Mouse (Mus musculus) hindbrain, postnatal 0 days (tissue): ENCODE data around the gene Tbl3. TPM values are rescaled to one million over a fixed set of nuclear protein-coding genes. Genes with fewer than 3 reads are reported as not detected.

Experiments used
- ATAC-seq: fragments of 200-750 bp; cut with Nextera tagmentation; 2 replicates; pipeline ENCODE4 v1.8.0; 2017; ENCODE audit warnings: mild to moderate bottlenecking, moderate TSS enrichment, moderate library complexity
- DNase-seq: peaks from one replicate; pipeline ENCODE4 v3.0.0-alpha.2; 2015; ENCODE audit warnings: low spot score
- H3K27ac ChIP-seq: fragments of 300-500 bp; sonication (generic); 2 replicates; pipeline ENCODE4 v1.5.1; 2014; ENCODE audit warnings: mild to moderate bottlenecking
- H3K27me3 ChIP-seq: fragments of 300-500 bp; sonication (generic); 2 replicates; pipeline ENCODE4 v1.6.1; 2014; ENCODE audit warnings: low read length, mixed read lengths; ENCODE audit not compliant: insufficient read depth
- H3K36me3 ChIP-seq: fragments of 300-500 bp; sonication (generic); 2 replicates; pipeline ENCODE4 v1.6.1; 2014; ENCODE audit warnings: low read length, mixed read lengths; ENCODE audit not compliant: insufficient read depth
- H3K4me1 ChIP-seq: fragments of 300-500 bp; sonication (generic); 2 replicates; pipeline ENCODE4 v1.6.1; 2014; ENCODE audit warnings: antibody characterized with exemption, low read length, mixed read lengths; ENCODE audit not compliant: insufficient read depth
- H3K4me2 ChIP-seq: fragments of 300-500 bp; sonication (generic); 2 replicates; pipeline ENCODE4 v1.6.1; 2014; ENCODE audit warnings: low read depth, mild to moderate bottlenecking, low read length, moderate library complexity, mixed read lengths
- H3K4me3 ChIP-seq: fragments of 300-500 bp; sonication (generic); 2 replicates; pipeline ENCODE4 v1.5.1; 2014; ENCODE audit warnings: low read length
- H3K9ac ChIP-seq: fragments of 300-500 bp; sonication (generic); replicated peaks from 2 replicates; pipeline ENCODE4 v1.6.1; 2014; ENCODE audit warnings: mild to moderate bottlenecking, low read length, moderate library complexity, mixed read lengths
- H3K9me3 ChIP-seq: fragments of 300-500 bp; sonication (generic); 2 replicates; pipeline ENCODE4 v1.6.1; 2016; ENCODE audit warnings: low read length, mixed read lengths
- CTCF ChIP-seq: IDR thresholded peaks from 2 replicates; pipeline ENCODE4 v1.5.1; 2016; ENCODE audit warnings: antibody characterized with exemption, control low read depth, low read depth
- WGBS: fragments of 180-500 bp; shearing (Covaris S2); extraction: QIAGEN DNeasy Blood & Tissue Kit; methylation state at CpG from one replicate; pipeline ENCODE4 v1.1.7; 2014; 5-methylcytosine and 5-hydroxymethylcytosine counted together
- polyA plus RNA-seq: library from polyadenylated mRNA; unstranded; fragments of >200 nt; fragmentation: Nextera tagmentation; extraction: Ambion mirVana; gene quantifications from 2 replicates; pipeline ENCODE4 v1.2.1, GENCODE M21; 2015
- total RNA-seq: library from RNA; depleted of rRNA; stranded (reverse); fragments of >200 nt; gene quantifications from 2 replicates; pipeline ENCODE4 v1.2.3, GENCODE M21; 2014

The Tbl3 gene
- total and polyA plus RNA-seq, 2 experiments from 2014 or later: 49.2 to 53.2 TPM

DNA sequence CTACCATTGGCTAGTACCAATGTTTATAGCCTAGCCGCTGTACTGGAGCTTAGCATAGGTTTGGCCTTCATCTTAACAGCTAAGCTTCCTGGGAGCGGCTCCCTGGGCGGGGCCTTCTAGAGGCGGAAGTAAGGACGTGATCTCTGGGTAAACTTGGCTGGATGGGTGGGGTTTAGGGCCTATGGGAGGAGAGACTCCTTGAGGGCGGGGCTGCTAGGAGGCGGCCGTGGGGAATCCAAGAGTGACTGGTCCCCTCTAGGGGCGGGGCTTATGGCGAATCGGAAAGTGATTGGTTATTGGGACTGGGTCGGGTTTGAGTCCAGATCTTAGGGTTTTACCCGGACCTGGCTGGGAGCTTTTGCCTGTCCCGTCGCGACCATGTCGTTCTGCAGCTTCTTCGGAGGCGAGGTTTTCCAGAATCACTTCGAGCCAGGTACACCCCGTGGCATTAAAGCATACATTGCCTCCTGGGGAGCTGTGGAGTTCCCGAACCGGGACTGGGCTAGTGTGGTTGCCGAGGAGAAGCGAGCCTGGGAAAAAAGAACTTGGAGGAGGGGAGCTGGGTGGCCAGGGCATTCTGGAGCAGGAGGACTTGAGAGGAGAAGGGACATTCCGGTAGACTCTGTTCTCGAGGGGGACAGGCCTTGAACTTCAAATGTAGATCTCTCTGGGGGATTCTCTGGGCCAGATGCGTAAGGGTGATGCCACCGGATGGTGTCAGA lies 29.0 kb upstream of the Tbl3 start, which contains the start of gene Msrb1:
Msrb1 (plus strand) TSS at position 313 of the 722 bp plus-strand sequence.
- peak; percentile 95 for DNase-seq
- Histone ChIP-seq H3K4me2 (peak within 1 kb of the TSS; percentile 95), H3K4me3 (peak within 1 kb of the TSS; percentile 59), H3K36me3 (no peaks in the 10 kb centered on the region), H3K9me3 (no peaks in the 10 kb centered on the region), H3K27me3 (no peaks in the 10 kb centered on the region), H3K27ac (peak within 1 kb of the TSS; percentile 45; the same call in 1 of the 2 replicates), H3K9ac (peak within 1 kb of the TSS; percentile 64), H3K4me1 (0 out of 2 replicates have a peak, but pooled peaks cover 5% of the 10 kb centered on the region)
- WGBS: 3% methylated on average over 29 of the region's 29 CpGs
- TF ChIP-seq CTCF: no peak
- peak; percentile 96 for ATAC-seq

DNA sequence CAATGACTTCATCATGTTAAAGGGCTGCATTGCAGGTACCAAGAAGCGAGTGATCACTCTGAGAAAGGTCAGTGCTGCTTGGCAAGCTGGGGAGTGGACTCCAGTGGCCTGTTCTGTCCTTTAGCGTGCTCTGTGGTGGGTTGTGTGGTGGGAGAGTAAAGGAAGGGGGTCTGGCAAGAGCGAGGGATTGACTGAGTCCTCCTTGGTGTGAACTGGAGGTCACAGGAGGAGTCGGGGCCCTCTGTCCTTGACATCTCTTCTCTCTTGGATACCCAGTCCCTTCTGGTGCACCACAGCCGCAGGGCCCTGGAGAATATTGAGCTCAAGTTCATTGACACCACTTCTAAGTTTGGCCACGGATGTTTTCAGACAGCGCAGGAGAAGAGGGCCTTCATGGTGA lies 28.0 kb upstream of the Tbl3 start:
- H3K27ac ChIP-seq: no peak overlapping the region
- 86% methylated on average over 7 of the region's 7 CpGs for WGBS
- H3K4me1 ChIP-seq: 0 out of 2 replicates have a peak, but pooled peaks cover 5% of the 10 kb centered on the region
- H3K27me3 ChIP-seq: no peaks in the 10 kb centered on the region
- no peak overlapping the region for H3K9ac ChIP-seq
- H3K4me2 ChIP-seq: no peak overlapping the region
- DNase-seq: no peak
- H3K36me3 ChIP-seq: no peaks in the 10 kb centered on the region
- TF ChIP-seq CTCF: no peak
- H3K4me3 ChIP-seq: no peak overlapping the region
- no peaks in the 10 kb centered on the region for H3K9me3 ChIP-seq
- no peak for ATAC-seq

DNA sequence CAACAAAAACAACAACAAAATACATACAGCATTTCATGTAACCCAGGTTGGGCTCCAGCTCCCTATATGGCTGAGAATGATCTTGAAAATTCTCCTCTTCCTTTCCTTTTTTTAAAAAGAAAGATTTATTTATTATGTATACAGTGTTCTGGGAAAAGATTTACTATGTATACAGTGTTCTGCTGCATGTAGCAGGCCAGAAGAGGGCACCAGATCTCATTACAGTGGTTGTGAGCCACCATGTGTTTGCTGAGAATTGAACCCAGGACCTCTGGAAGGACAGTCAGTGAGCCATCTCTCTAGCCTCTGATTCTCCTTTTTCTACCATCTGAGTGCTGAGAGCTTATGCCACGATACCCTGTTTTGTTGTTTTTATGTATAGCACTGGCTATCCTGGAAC lies 27.1 kb upstream of the Tbl3 start:
- no peak overlapping the region for H3K27ac ChIP-seq

DNA sequence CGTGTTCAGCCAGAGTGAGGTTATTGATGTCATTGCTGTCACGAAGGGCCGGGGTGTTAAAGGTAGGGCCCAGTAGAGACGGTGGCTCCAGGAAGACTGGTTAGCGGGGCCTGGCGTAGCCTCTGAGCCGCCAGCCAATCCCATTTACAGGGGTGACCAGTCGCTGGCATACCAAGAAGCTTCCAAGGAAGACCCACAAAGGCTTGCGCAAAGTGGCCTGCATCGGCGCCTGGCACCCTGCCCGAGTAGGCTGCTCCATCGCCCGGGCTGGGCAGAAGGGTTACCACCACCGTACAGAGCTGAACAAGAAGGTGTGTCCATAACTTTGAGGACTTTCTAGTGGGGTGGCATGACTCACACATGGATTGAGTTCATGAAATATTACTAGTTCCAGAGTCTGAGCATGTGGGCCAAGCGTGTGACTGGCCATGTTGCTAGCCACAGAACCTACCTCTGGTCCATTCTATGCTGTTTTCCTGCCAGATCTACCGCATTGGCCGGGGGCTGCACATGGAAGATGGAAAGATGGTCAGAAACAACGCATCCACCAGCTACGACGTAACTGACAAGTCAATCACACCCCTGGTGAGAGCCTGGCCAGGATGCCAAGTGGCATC lies 26.1 kb upstream of the Tbl3 start:
- H3K9me3 ChIP-seq: no peaks in the 10 kb centered on the region
- 88% methylated on average over 21 of the region's 21 CpGs for WGBS

More for the DNA sequence above, 27.1 kb upstream of the Tbl3 start:
- no peak for TF ChIP-seq CTCF
- H3K9me3 ChIP-seq: no peaks in the 10 kb centered on the region
- H3K9ac ChIP-seq: no peak overlapping the region
- DNase-seq (no peak), ATAC-seq (no peak)
- H3K4me1 ChIP-seq: 0 out of 2 replicates have a peak, but pooled peaks cover 5% of the 10 kb centered on the region
- WGBS: 82% methylated on average over 1 of the region's 1 CpGs
- no peak overlapping the region for H3K4me2 ChIP-seq
- H3K27me3 ChIP-seq: no peaks in the 10 kb centered on the region
- no peaks in the 10 kb centered on the region for H3K36me3 ChIP-seq
- no peak overlapping the region for H3K4me3 ChIP-seq

DNA sequence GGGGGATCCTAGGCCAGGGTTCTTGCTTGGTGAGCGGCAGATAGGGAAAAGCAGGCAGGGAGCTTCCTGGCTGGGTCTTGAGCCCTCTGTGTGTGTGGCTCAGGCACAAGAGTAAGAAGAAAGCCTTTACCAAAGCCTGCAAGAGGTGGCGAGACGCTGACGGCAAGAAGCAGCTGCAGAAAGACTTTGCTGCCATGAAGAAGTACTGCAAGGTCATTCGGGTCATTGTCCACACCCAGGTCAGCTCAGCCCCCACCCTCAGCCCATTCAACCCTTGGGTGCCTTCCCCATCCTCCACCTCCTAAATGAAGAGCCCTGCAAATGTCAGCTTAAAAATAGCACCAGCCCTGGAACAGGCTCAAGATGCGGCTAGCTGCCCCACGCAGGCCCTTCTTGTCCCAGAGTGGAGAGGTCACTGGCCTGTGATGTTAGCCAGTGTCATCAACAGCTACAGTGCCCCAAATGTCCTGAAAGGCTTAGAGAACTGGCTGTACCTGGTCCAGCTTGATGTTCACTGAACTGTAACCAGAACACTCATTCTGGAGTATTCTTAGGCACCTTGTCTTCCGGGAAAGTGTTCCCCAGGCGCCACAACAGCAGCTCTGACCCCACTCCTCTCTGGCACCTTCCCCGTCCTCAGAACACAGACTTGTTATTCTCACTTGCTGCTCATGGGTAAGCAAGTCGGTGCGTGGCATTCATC lies 24.9 kb upstream of the Tbl3 start:
- Histone ChIP-seq H3K4me1 (0 out of 2 replicates have a peak, but pooled peaks cover 5% of the 10 kb centered on the region), H3K9me3 (no peaks in the 10 kb centered on the region), H3K27ac (no peak overlapping the region), H3K4me2 (no peak overlapping the region), H3K4me3 (no peak overlapping the region), H3K27me3 (no peaks in the 10 kb centered on the region), H3K9ac (no peak overlapping the region), H3K36me3 (no peaks in the 10 kb centered on the region)
- no peak for TF ChIP-seq CTCF
- DNase-seq: no peak
- ATAC-seq: no peak
- 76% methylated on average over 12 of the region's 12 CpGs for WGBS

More for the DNA sequence above, 26.1 kb upstream of the Tbl3 start:
- Histone ChIP-seq H3K4me3 (no peak overlapping the region), H3K27ac (no peak overlapping the region), H3K4me2 (no peak overlapping the region), H3K4me1 (0 out of 2 replicates have a peak, but pooled peaks cover 5% of the 10 kb centered on the region), H3K36me3 (no peaks in the 10 kb centered on the region), H3K27me3 (no peaks in the 10 kb centered on the region), H3K9ac (no peak overlapping the region)
- no peak for TF ChIP-seq CTCF
- no peak for DNase-seq
- ATAC-seq: no peak

DNA sequence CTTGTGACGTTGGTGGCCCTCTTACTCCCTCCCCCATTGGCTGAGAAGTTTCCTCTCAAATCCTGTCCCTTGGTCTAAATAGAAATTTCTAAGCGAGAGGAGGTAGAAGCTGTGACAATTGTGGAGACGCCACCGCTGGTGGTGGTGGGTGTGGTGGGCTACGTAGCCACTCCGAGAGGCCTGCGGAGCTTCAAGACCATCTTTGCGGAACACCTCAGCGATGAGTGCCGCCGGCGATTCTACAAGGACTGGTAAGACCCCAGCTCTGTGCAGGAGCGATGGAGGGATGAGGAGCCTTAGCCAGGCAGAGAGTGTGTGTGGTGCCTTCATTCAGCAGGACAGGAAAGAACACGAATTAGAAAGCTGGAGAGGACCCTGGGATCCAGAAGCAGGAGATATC lies 23.3 kb upstream of the Tbl3 start:
- Histone ChIP-seq H3K9ac (no peak overlapping the region), H3K36me3 (no peaks in the 10 kb centered on the region), H3K9me3 (no peaks in the 10 kb centered on the region), H3K4me2 (no peak overlapping the region), H3K27me3 (no peaks in the 10 kb centered on the region), H3K4me3 (no peak overlapping the region), H3K27ac (no peak overlapping the region), H3K4me1 (no peaks in the 10 kb centered on the region)
- 79% methylated on average over 14 of the region's 14 CpGs for WGBS
- no peak for ATAC-seq
- no peak for TF ChIP-seq CTCF
- DNase-seq: no peak
